Mouse (Mus musculus) midbrain, postnatal 0 days (tissue): Measurements from ENCODE around the gene Pik3ap1. TPM values are rescaled to one million over a fixed set of nuclear protein-coding genes. Genes with fewer than 3 reads are reported as not detected.
A peak's percentile ranks its signal among the peaks of the same experiment; 100 is the strongest.

ENCODE experiments used
- ATAC-seq: fragments of 200-750 bp; cut with Nextera tagmentation; 2 replicates; pipeline ENCODE4 v1.8.0; 2017; ENCODE audit warnings: moderate number of reproducible peaks, mild to moderate bottlenecking, moderate TSS enrichment, moderate library complexity; ENCODE audit not compliant: low FRiP score
- DNase-seq: peaks from one replicate; pipeline ENCODE4 v3.0.0-alpha.2; 2015; ENCODE audit warnings: low spot score
- H3K27ac ChIP-seq: fragments of 300-500 bp; sonication (generic); 2 replicates; pipeline ENCODE4 v1.5.1; 2014; ENCODE audit warnings: low read depth, mild to moderate bottlenecking, low read length, mixed read lengths
- H3K27me3 ChIP-seq: fragments of 300-500 bp; sonication (generic); 2 replicates; pipeline ENCODE4 v1.6.1; 2014; ENCODE audit warnings: low read length, control low read depth, mixed read lengths; ENCODE audit not compliant: insufficient read depth
- H3K36me3 ChIP-seq: fragments of 300-500 bp; sonication (generic); 2 replicates; pipeline ENCODE4 v1.6.1; 2014; ENCODE audit warnings: low read length, control low read depth, mixed read lengths; ENCODE audit not compliant: insufficient read depth
- H3K4me1 ChIP-seq: fragments of 300-500 bp; sonication (generic); 2 replicates; pipeline ENCODE4 v1.6.1; 2014; ENCODE audit warnings: mild to moderate bottlenecking, control low read depth, antibody characterized with exemption, low read length, mixed read lengths; ENCODE audit not compliant: insufficient read depth
- H3K4me2 ChIP-seq: fragments of 300-500 bp; sonication (generic); 2 replicates; pipeline ENCODE4 v1.6.1; 2014; ENCODE audit warnings: low read depth, mild to moderate bottlenecking, low read length, mixed read lengths; ENCODE audit not compliant: poor library complexity, severe bottlenecking
- H3K4me3 ChIP-seq: fragments of 300-500 bp; sonication (generic); 2 replicates; pipeline ENCODE4 v1.5.1; 2014; ENCODE audit warnings: low read depth, mild to moderate bottlenecking, low read length, moderate library complexity
- H3K9ac ChIP-seq: fragments of 300-500 bp; sonication (generic); replicated peaks from 2 replicates; pipeline ENCODE4 v1.6.1; 2014; ENCODE audit warnings: mild to moderate bottlenecking, low read length, moderate library complexity, mixed read lengths; ENCODE audit not compliant: poor library complexity, severe bottlenecking
- H3K9me3 ChIP-seq: fragments of 300-500 bp; sonication (generic); 2 replicates; pipeline ENCODE4 v1.6.1; 2016; ENCODE audit warnings: low read length, control low read depth
- CTCF ChIP-seq: IDR thresholded peaks from 2 replicates; pipeline ENCODE4 v1.5.1; 2016; ENCODE audit warnings: antibody characterized with exemption, mild to moderate bottlenecking
- WGBS: fragments of 180-500 bp; shearing (Covaris S2); extraction: QIAGEN DNeasy Blood & Tissue Kit; methylation state at CpG from one replicate; pipeline ENCODE4 v1.1.7; 2014; 5-methylcytosine and 5-hydroxymethylcytosine counted together
- polyA plus RNA-seq: library from polyadenylated mRNA; unstranded; fragments of >200 nt; fragmentation: Nextera tagmentation; extraction: Ambion mirVana; gene quantifications from 2 replicates; pipeline ENCODE4 v1.2.1, GENCODE M21; 2015
- total RNA-seq: library from RNA; depleted of rRNA; stranded (reverse); fragments of >200 nt; gene quantifications from 2 replicates; pipeline ENCODE4 v1.2.3, GENCODE M21; 2014

Pik3ap1 gene
- total and polyA plus RNA-seq, 2 experiments from 2014 or later = 1.6 to 3.1 TPM

DNA sequence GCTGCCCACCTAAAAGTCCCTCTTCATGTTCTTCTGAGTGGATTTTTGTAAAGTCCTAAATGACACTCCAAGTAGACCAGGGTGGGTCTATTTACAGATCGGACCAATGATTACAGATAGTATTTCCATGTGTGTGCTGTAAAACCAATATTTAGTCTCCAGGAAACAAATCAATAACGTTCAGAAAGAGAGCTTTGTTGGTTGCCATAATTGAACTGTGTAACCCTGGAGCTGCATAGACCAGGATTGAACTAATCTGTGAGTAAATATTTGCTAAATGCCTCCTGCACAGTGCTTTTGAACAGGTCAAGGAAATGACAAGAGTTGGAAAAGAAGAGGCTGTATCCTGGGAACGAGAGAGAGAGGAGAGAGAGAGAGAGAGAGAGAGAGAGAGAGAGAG lies 109.3 kb downstream of the Pik3ap1 start:
- ATAC-seq (no peak), DNase-seq (no peak)
- Histone ChIP-seq H3K36me3 (no peaks in the 10 kb centered on the region), H3K4me1 (no peaks in the 10 kb centered on the region), H3K9me3 (no peaks in the 10 kb centered on the region), H3K27me3 (no peaks in the 10 kb centered on the region), H3K4me2 (no peak overlapping the region), H3K4me3 (no peak overlapping the region), H3K27ac (no peak overlapping the region), H3K9ac (no peak overlapping the region)
- TF ChIP-seq CTCF = no peak
- WGBS = 62% methylated on average over 3 of the region's 3 CpGs

DNA sequence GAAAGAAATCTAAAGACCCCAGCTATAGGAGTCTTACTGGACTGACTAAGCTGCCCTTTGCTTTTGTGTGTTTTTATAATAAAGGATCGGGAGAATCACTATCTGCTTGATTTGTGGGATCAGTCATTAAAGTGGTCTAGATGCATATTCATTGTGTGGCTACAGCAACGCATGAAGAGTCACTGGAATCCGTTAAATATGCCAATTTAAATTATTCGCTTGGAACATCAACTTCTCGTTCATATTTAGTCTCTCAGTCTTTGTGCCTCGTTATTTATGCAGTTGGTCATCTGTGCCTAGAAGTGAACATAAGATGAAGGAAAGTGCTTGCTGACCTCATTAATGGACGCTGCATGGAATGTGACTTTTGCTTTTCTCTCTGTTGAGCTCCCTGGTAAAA lies 114.0 kb downstream of the Pik3ap1 start:
- no peak overlapping the region for H3K4me3 ChIP-seq
- no peak overlapping the region for H3K4me2 ChIP-seq
- WGBS = 53% methylated on average over 7 of the region's 7 CpGs
- no peak overlapping the region for H3K27ac ChIP-seq
- no peak for DNase-seq
- no peaks in the 10 kb centered on the region for H3K36me3 ChIP-seq
- ATAC-seq = no peak
- no peak for TF ChIP-seq CTCF
- H3K9ac ChIP-seq = no peak overlapping the region
- H3K4me1 ChIP-seq = no peaks in the 10 kb centered on the region
- no peaks in the 10 kb centered on the region for H3K27me3 ChIP-seq
- no peaks in the 10 kb centered on the region for H3K9me3 ChIP-seq

DNA sequence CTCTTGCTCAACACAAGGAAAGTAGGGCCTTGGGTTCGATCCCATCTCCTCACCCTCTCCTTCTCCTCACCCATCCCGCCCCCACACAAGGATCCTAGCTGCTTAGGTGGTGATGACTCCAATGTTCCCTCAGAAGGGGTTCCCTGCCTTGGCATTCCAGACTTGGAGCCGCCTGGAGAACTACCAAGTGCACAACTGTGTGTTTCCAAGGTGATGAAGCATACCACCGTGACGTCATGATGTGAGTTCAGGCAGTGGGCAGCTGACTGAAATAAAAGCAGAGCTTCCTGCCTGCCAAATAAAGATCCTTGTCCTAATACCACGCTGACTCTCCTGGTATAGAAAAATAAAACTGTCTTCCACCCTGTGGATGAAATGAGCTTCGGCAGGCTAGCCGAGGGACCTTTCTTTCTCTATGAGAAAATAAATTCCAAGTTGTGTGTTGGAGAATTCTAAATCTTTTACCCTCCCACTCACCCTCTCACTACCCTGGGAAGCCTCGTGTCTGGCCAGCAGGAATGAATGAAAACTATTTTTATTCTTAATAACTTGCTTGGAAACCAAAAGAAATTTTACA lies 114.7 kb downstream of the Pik3ap1 start:
- no peaks in the 10 kb centered on the region for H3K4me1 ChIP-seq
- H3K36me3 ChIP-seq = no peaks in the 10 kb centered on the region
- ATAC-seq = no peak
- H3K9me3 ChIP-seq = no peaks in the 10 kb centered on the region
- no peak for TF ChIP-seq CTCF
- H3K4me3 ChIP-seq = no peak overlapping the region
- no peak overlapping the region for H3K9ac ChIP-seq
- H3K4me2 ChIP-seq = no peak overlapping the region
- H3K27ac ChIP-seq = no peak overlapping the region
- 55% methylated on average over 9 of the region's 9 CpGs for WGBS
- peak; percentile 55 for DNase-seq
- H3K27me3 ChIP-seq = no peaks in the 10 kb centered on the region

DNA sequence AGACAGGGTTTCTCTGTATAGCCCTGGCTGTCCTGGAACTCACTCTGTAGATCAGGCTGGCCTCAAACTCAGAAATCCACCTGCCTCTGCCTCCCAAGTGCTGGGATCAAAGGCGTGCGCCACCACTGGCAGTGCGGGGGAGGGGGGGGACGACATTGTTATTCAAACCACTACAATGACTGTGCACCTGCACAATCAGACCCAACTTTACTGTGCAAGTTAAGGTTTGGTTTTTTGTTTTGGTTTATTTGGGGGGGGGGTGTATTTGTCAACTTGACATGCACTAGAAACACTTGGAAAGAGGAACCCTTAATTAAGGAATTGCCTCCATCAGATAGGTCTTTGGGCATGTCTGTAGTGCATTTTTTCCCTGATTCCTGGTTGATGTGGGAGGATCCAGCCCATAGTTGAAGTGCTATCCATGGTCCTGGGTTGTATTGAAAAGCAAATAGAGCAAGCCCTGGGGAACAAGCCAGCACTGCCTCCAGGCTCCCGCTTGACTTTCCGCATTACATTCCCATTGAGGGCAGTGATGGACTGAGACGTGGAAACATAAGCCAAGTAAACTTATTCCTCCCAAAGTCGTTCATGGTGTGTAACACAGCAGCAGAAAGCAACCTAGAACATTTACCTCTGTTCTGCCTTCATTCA lies 118.5 kb downstream of the Pik3ap1 start:
- Histone ChIP-seq H3K27me3 (no peaks in the 10 kb centered on the region), H3K9ac (no peak overlapping the region), H3K4me2 (no peak overlapping the region), H3K4me1 (no peaks in the 10 kb centered on the region), H3K36me3 (no peaks in the 10 kb centered on the region), H3K9me3 (no peaks in the 10 kb centered on the region), H3K27ac (no peak overlapping the region), H3K4me3 (no peak overlapping the region)
- 59% methylated on average over 8 of the region's 8 CpGs for WGBS
- no peak for TF ChIP-seq CTCF
- ATAC-seq (no peak), DNase-seq (no peak)

DNA sequence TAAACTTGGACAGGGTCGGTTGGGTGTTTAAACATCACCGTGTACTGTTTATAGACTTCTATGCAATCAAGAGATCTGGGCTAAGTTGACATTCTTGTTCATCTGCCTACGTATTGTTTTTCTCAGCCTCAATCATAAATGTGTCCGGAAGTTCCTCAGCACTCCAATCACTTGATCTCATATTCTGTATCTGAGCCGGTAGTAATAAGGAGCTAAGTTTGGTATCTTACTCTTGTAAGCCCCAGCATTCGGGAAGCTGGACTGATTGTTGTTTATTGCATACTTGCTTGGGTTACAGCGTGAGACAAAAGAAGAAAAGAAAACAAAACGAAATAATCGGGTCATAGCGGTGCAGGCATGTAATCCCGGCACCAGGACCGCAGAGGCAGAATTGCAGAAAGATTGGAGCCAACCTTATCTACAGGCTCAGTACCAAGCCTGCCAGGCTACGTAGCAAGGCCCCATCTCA lies 120.5 kb downstream of the Pik3ap1 start:
- TF ChIP-seq CTCF = no peak

DNA sequence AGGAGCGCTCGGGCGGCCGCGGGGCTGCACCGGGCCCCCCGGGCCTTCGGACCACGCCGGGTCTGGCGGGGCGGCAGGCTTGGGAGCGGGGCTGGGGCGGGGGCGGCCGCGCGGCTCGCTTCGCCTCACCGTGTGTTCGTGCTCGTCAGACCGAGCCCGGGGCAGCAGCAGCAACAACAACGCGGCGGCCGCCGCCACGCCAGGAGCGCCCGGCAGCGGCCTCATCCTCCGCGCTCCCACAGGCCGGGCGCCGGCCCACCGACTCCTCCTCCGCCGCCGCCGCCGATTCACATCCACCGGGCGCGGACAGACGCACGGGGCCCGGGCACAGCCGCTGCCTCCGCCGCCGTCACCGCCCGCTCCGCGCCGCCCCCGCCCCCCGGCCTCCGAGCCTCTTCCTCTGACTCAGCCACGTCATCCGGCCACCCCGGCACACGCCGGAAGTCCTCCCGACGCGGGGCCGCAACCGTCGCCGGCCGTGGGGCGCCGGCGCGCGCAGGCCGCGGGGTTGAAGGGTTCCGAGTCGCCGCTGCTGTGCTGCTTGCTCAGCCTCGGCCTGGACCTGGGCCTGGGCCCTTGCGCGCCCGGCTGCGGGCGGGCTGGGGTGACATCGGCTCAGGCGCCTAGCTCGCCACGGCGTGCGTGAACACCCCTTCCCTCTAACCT lies 121.1 kb downstream of the Pik3ap1 start, which contains the start of gene Tm9sf3:
Gene Tm9sf3, minus strand, starts transcription at position 368 of the 666 bp plus-strand sequence.
- no peaks in the 10 kb centered on the region for H3K4me1 ChIP-seq
- no peak for TF ChIP-seq CTCF
- DNase-seq (peak; percentile 91), ATAC-seq (peak; percentile 94)
- under 1% methylated on average over 33 of the region's 98 CpGs for WGBS
- peak within 1 kb of the TSS; percentile 75 for H3K4me2 ChIP-seq
- H3K27ac ChIP-seq = peak within 1 kb of the TSS; percentile 95
- H3K9ac ChIP-seq = peak within 1 kb of the TSS; percentile 90
- H3K27me3 ChIP-seq = no peaks in the 10 kb centered on the region
- H3K9me3 ChIP-seq = no peaks in the 10 kb centered on the region
- H3K36me3 ChIP-seq = no peaks in the 10 kb centered on the region
- peak within 1 kb of the TSS; percentile 94 for H3K4me3 ChIP-seq

More for the DNA sequence above, 120.5 kb downstream of the Pik3ap1 start:
- H3K27me3 ChIP-seq = no peaks in the 10 kb centered on the region
- DNase-seq (no peak), ATAC-seq (peak; percentile 2; the same call in 1 of the 2 replicates)
- no peaks in the 10 kb centered on the region for H3K4me1 ChIP-seq
- H3K9me3 ChIP-seq = no peaks in the 10 kb centered on the region
- H3K36me3 ChIP-seq = no peaks in the 10 kb centered on the region
- H3K4me2 ChIP-seq = peak overlapping the region; percentile 75
- WGBS = 27% methylated on average over 13 of the region's 13 CpGs
- H3K4me3 ChIP-seq = peak overlapping the region; percentile 94
- H3K9ac ChIP-seq = peak overlapping the region; percentile 90
- H3K27ac ChIP-seq = peak overlapping the region; percentile 95
